Mouse (Mus musculus) brain, embryonic 14.5 days (tissue): ENCODE data around the gene Lamb3.

ENCODE experiments used
- CTCF ChIP-seq: fragments of 200-500 bp; IDR thresholded peaks from 2 replicates; pipeline ENCODE4 v1.5.1; 2012; ENCODE audit warnings: inconsistent platforms, mild to moderate bottlenecking, moderate library complexity, borderline replicate concordance; ENCODE audit not compliant: insufficient read depth, insufficient read length; ENCODE audit errors: extremely low read depth
- POLR2A ChIP-seq: fragments of 200-500 bp; IDR thresholded peaks from 2 replicates; pipeline ENCODE4 v1.6.1; 2012; ENCODE audit warnings: mild to moderate bottlenecking, inconsistent platforms, borderline replicate concordance; ENCODE audit not compliant: poor library complexity, insufficient read depth, insufficient read length, severe bottlenecking; ENCODE audit errors: extremely low read depth

DNA sequence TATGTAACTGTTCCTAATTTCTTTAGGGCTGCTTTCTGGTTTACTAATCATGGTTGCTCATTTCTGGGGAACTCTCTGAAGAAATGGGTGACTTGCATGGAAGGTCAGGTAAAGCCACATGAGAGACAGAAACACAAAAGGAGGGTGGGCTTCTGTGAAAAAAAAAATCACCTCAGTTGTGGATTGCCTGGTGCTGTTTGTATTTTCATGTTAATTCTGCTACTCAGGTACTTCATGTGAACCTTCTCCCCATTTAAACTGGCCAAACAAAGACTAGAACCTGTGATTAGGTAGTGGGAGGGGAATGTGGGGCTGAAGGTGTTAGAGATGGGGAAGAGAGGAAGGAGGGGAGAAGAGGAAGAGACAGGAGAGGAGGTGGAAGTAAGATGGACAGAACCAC is 58.2 kb downstream of the Lamb3 start:
- TF ChIP-seq CTCF (no peak), POLR2A (no peak)
